17 mouse cellular contexts compared by ENCODE assay signal in genomic region chr3:124548898-124549297, GRCm38 (mm10). TPM values are rescaled to one million over a fixed set of nuclear protein-coding genes. Genes with fewer than 3 reads are reported as not detected.
DNase-seq lines count a peak whose midpoint lies in the region; ATAC-seq lines count a peak whose summit lies in the region.
"Had no signal": no experiment of that assay in that cellular context is flagged by ENCODE, and none has a peak within 500 bp of the region (broad histone marks: within the 10 kb centered on the region; RNA-seq: fewer than 3 reads in every experiment).

No protein-coding gene starts in this region.

- no peaks in the 10 kb centered on the region for H3K9me3 ChIP-seq in forebrain, embryonic 14.5 days (replicated peaks; ENCODE audit: control insufficient read depth, low read length)
- no peaks in the 10 kb centered on the region for H3K9me3 ChIP-seq in forebrain, embryonic 13.5 days (replicated peaks)
- H3K9me3 ChIP-seq: liver, embryonic 13.5 days had no signal

- peak; percentile 16 for DNase-seq in forebrain, embryonic 14.5 days (ENCODE audit: low spot score)
- DNase-seq in kidney, postnatal 4 days = peak; percentile 1 to 3
- DNase-seq in kidney, postnatal 10 days = no peak
- DNase-seq in brain, embryonic 18.5 days (ENCODE audit: low read depth, low spot score) = peak; percentile 10
- peak; percentile 69 for DNase-seq in mesoderm, embryonic 11.5 days (ENCODE audit: low read depth, low spot score)
- DNase-seq in spleen, postnatal 36 days (ENCODE audit: low spot score in 2 of 2) = no peak
- no peak for DNase-seq in lung, postnatal 25 days (ENCODE audit: low spot score)
- DNase-seq: adrenal gland, postnatal 36 days; heart, postnatal 4 days; kidney, adult 2 months; liver, embryonic 13.5 days; lung, postnatal 4 days; right cerebral cortex, postnatal 4 days; thymus, postnatal 14 days had no signal

- no peak overlapping the region for H3K27ac ChIP-seq in forebrain, embryonic 14.5 days (ENCODE audit: low read depth, low read length)
- H3K27ac ChIP-seq in forebrain, embryonic 13.5 days = no peak overlapping the region
- H3K27ac ChIP-seq: liver, embryonic 13.5 days had no signal

- no peaks in the 10 kb centered on the region for H3K27me3 ChIP-seq in forebrain, embryonic 14.5 days (replicated peaks; ENCODE audit: control insufficient read depth, insufficient read depth, low read length)
- H3K27me3 ChIP-seq in forebrain, embryonic 13.5 days = no peaks in the 10 kb centered on the region
- H3K27me3 ChIP-seq: liver, embryonic 13.5 days had no signal

- no peaks in the 10 kb centered on the region for H3K36me3 ChIP-seq in forebrain, embryonic 14.5 days (ENCODE audit: control insufficient read depth, insufficient read depth, low read length)
- H3K36me3 ChIP-seq in forebrain, embryonic 13.5 days (ENCODE audit: poor library complexity, severe bottlenecking) = no peaks in the 10 kb centered on the region
- H3K36me3 ChIP-seq: liver, embryonic 13.5 days had no signal

- H3K4me2 ChIP-seq in forebrain, embryonic 14.5 days (ENCODE audit: low read length) = no peak overlapping the region
- H3K4me2 ChIP-seq in forebrain, embryonic 13.5 days = no peak overlapping the region
- H3K4me2 ChIP-seq: liver, embryonic 13.5 days had no signal

- 87% methylated on average over 10 of the region's 10 CpGs for WGBS in forebrain, embryonic 14.5 days
- 90% methylated on average over 10 of the region's 10 CpGs for WGBS in forebrain, embryonic 13.5 days

- H3K9ac ChIP-seq in forebrain, embryonic 14.5 days (ENCODE audit: low read length) = no peak overlapping the region
- no peak overlapping the region for H3K9ac ChIP-seq in forebrain, embryonic 13.5 days
- H3K9ac ChIP-seq: liver, embryonic 13.5 days had no signal

- ATAC-seq in forebrain, embryonic 14.5 days = no peak
- ATAC-seq in forebrain, embryonic 13.5 days = no peak

- H3K4me3 ChIP-seq in forebrain, embryonic 14.5 days (ENCODE audit: low read depth, low read length) = no peak overlapping the region
- H3K4me3 ChIP-seq in forebrain, embryonic 13.5 days = no peak overlapping the region
- H3K4me3 ChIP-seq: liver, embryonic 13.5 days had no signal

- no peaks in the 10 kb centered on the region for H3K4me1 ChIP-seq in forebrain, embryonic 14.5 days (ENCODE audit: control insufficient read depth, insufficient read depth, low read length)
- no peaks in the 10 kb centered on the region for H3K4me1 ChIP-seq in forebrain, embryonic 13.5 days
- H3K4me1 ChIP-seq: liver, embryonic 13.5 days had no signal

RNA-seq across cellular contexts. Expression of gene 1700003H04Rik, which starts 32.0 kb away (rescaled TPM):
- not detected in 2 replicates for polyA plus RNA-seq in forebrain, embryonic 14.5 days (2014; fragmentation: Nextera tagmentation; extraction: Ambion mirVana)
- not detected in 2 replicates for polyA plus RNA-seq in forebrain, embryonic 13.5 days (2015; fragmentation: Nextera tagmentation; extraction: Ambion mirVana)
- polyA plus RNA-seq: cerebellum, adult 2 months; kidney, adult 2 months; liver, embryonic 13.5 days; stomach, embryonic 14.5 days had no signal

Comparison
In these comparisons a context has a peak if more than half of its experiments do, and no peak if none do; other contexts are left out.
1. DNase-seq: peak in forebrain, embryonic 14.5 days (single experiment), kidney, postnatal 4 days (2 of 2), brain, embryonic 18.5 days (single experiment) and mesoderm, embryonic 11.5 days (single experiment); none in kidney, postnatal 10 days (single experiment), spleen, postnatal 36 days (0 of 2) and lung, postnatal 25 days (single experiment).